Mouse (Mus musculus) myocyte (in vitro differentiated cells): Measurements from ENCODE around the gene Smpd3.

Experiments
- E2F4 ChIP-seq: IDR thresholded peaks from one replicate; pipeline ENCODE4 v1.6.1; 2011; ENCODE audit warnings: mild to moderate bottlenecking, control low read depth, moderate library complexity; ENCODE audit not compliant: insufficient read depth
- POLR2A ChIP-seq: IDR thresholded peaks from one replicate; pipeline ENCODE4 v1.6.1; 2011; ENCODE audit warnings: low read depth, mild to moderate bottlenecking, control low read depth, moderate library complexity; ENCODE audit not compliant: insufficient read length

DNA sequence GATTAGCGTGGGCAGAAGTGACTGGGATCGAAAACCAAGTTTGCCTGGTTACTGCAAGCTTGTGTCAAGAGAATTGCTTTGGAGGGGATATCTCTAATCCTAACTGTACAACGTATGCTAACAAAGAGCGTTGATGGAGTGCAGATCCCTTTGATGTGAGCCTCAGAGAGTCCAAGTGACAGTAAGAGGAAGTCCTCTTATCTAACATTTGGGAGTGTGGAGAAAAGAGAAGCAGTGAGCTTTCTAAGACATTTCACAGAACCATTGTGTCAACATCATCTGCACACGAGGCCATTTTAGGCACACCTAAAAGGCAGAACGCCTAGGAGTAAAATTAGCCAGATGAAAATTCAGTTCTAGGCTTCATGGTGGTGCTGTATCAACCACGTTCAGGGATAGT lies 5.0 kb upstream of the Smpd3 start:
- TF ChIP-seq POLR2A = no peak
- TF ChIP-seq E2F4 = no peak
